Mouse (Mus musculus): ENCODE results near the gene Fkbp9. TPM values are rescaled to one million over a fixed set of nuclear protein-coding genes. Genes with fewer than 3 reads are reported as not detected.

Gene Fkbp9
- total and polyA plus RNA-seq, 3 experiments = 0.05 TPM; not detected in 2

DNA sequence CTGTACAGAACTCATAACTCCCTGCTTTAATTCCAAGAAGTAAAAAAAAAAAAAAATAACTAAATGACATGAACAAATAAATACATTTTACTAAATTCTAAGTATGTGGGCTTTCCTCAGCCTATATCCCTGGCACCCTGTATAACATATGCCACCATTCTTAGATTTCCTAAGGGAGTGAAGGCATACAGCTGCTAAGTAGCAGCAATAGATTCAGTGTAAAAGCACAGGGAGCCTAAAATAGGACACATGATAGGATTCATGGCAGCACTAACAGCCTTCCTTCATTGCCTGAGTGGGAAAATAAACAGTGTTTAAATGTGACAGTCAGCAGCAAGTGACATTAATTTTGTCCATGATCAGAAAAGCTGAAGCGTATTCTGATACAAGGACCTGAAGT, 72.5 kb downstream of the Fkbp9 start:
- H3K4me1 ChIP-seq (ENCODE audit: insufficient read depth, low read depth, low read length) = peaks cover 84% of the 10 kb centered on the region
- no peak for ATAC-seq (ENCODE audit: extremely low read depth, insufficient number of reproducible peaks, low FRiP score, poor library complexity, severe bottlenecking)
- H3K27me3 ChIP-seq (ENCODE audit: insufficient read depth, low read length) = no peaks in the 10 kb centered on the region
- TF ChIP-seq GATA1 (IDR thresholded peaks at IDR 0.05; ENCODE audit: borderline replicate concordance, low read length) = no peak
- TF ChIP-seq CTCF (IDR thresholded peaks at IDR 0.05; ENCODE audit: low read depth, low read length) = no peak
- no peak for TF ChIP-seq GATA2 (IDR thresholded peaks at IDR 0.05; ENCODE audit: borderline replicate concordance, low read depth, low read length)
- no peak for TF ChIP-seq POLR2AphosphoS5 (IDR thresholded peaks at IDR 0.05; ENCODE audit: insufficient replicate concordance, low read depth, low read length)
- TF ChIP-seq TAL1 (conservative IDR thresholded peaks at IDR 0.05; ENCODE audit: low read depth, low read length) = no peak
- no peak overlapping the region; the same call in 1 of the 2 replicates for H3K4me3 ChIP-seq (ENCODE audit: low read depth, low read length)
- H3K9me3 ChIP-seq (replicated peaks) = no peaks in the 10 kb centered on the region
- H3K36me3 ChIP-seq (replicated peaks) = peaks cover 36% of the 10 kb centered on the region
- DNase-seq (ENCODE audit: low spot score) = no peak

DNA sequence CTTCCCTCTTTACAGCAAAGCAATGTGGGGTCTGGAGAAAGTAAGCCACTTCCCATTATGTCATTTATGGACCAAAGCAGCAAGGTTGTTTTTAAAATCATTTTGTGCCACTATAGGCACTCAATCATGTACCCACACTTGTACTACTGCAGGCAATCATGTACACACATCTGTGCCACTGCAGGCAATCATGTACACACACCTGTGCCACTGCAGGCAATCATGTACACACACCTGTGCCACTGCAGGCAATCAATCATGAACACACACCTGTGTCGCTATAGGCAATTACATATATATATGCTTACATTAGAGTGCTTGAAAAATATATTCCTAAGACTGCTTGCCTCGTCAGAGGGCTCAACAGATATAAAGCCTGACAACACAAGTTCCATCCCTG, 73.1 kb downstream of the Fkbp9 start:
- no peaks in the 10 kb centered on the region for H3K27me3 ChIP-seq (ENCODE audit: insufficient read depth, low read length)
- ATAC-seq (ENCODE audit: extremely low read depth, insufficient number of reproducible peaks, low FRiP score, poor library complexity, severe bottlenecking) = no peak
- no peak overlapping the region; the same call in 1 of the 2 replicates for H3K4me3 ChIP-seq (ENCODE audit: low read depth, low read length)
- peaks cover 84% of the 10 kb centered on the region for H3K4me1 ChIP-seq (ENCODE audit: insufficient read depth, low read depth, low read length)
- no peak for DNase-seq (ENCODE audit: low spot score)
- no peak for TF ChIP-seq POLR2AphosphoS5 (IDR thresholded peaks at IDR 0.05; ENCODE audit: insufficient replicate concordance, low read depth, low read length)
- TF ChIP-seq TAL1 (conservative IDR thresholded peaks at IDR 0.05; ENCODE audit: low read depth, low read length) = peak; percentile 72
- peaks cover 37% of the 10 kb centered on the region for H3K36me3 ChIP-seq (replicated peaks)
- H3K9me3 ChIP-seq (replicated peaks) = no peaks in the 10 kb centered on the region

DNA sequence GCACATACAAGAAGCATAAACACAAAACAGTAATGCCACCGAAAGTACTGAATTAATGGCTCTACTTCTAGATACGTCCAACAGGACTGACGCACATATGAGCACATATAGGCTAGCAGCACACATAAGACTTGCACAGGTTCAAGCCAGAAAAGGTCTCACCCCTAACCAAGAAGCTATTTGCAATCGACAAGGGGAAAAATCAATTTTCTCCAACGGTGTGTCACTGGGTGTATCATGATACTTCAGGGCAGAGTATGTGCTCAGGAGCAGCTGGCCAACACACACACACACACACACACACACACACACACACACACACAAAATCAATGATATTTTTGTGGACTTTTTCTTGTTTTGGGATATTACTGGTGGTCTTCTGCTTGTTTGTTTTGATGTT, 73.6 kb downstream of the Fkbp9 start:
- TF ChIP-seq TAL1 (conservative IDR thresholded peaks at IDR 0.05; ENCODE audit: low read depth, low read length) = no peak
- no peak for TF ChIP-seq POLR2AphosphoS5 (IDR thresholded peaks at IDR 0.05; ENCODE audit: insufficient replicate concordance, low read depth, low read length)
- TF ChIP-seq GATA2 (IDR thresholded peaks at IDR 0.05; ENCODE audit: borderline replicate concordance, low read depth, low read length) = no peak
- no peak for TF ChIP-seq CTCF (IDR thresholded peaks at IDR 0.05; ENCODE audit: low read depth, low read length)
- no peak for TF ChIP-seq GATA1 (IDR thresholded peaks at IDR 0.05; ENCODE audit: borderline replicate concordance, low read length)
- H3K9me3 ChIP-seq (replicated peaks) = no peaks in the 10 kb centered on the region
- H3K36me3 ChIP-seq (replicated peaks) = peaks cover 38% of the 10 kb centered on the region
- no peaks in the 10 kb centered on the region for H3K27me3 ChIP-seq (ENCODE audit: insufficient read depth, low read length)
- peaks cover 87% of the 10 kb centered on the region for H3K4me1 ChIP-seq (ENCODE audit: insufficient read depth, low read depth, low read length)
- H3K4me3 ChIP-seq (ENCODE audit: low read depth, low read length) = no peak overlapping the region
- no peak for ATAC-seq (ENCODE audit: extremely low read depth, insufficient number of reproducible peaks, low FRiP score, poor library complexity, severe bottlenecking)
- DNase-seq (ENCODE audit: low spot score) = no peak

DNA sequence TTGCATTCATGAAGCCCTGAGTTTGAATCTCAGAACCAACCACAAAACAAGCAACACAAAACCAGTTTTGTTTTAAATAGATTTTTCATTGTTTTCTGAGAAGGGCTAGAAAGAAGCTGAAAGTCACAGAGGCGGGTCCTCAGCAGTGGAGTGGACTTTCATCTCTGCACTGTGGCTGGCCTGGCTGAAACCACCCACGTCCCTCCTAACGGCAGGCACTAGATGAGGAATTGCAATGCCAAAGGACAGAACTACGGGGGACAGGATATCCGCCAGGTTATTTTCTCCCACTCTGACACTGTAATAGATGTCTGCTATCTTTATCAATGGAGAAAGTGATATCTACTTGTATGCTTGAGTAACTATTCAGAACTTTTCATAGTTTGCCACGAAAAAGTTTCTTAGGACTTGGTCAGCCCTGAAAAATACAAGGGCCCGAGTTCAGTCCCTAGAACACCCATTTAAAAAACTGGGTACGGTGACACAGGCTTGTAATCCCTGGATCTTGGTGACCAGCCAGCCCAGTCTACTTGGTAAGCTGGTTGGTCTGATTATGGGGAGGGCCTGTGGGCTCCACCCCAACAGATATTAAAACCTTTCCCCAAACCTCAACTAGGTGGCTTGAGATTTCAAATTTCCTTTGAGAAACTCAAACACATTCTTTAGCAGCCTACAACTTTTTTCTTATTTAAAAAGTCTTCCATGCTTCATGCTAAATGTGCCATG, 74.4 kb downstream of the Fkbp9 start:
- Histone ChIP-seq H3K4me3 (ENCODE audit: low read depth, low read length) (no peak overlapping the region; the same call in 1 of the 2 replicates), H3K36me3 (replicated peaks) (peaks cover 38% of the 10 kb centered on the region), H3K4me1 (ENCODE audit: insufficient read depth, low read depth, low read length) (peaks cover 87% of the 10 kb centered on the region), H3K9me3 (replicated peaks) (no peaks in the 10 kb centered on the region), H3K27me3 (ENCODE audit: insufficient read depth, low read length) (no peaks in the 10 kb centered on the region)
- no peak for TF ChIP-seq TAL1 (conservative IDR thresholded peaks at IDR 0.05; ENCODE audit: low read depth, low read length)
- TF ChIP-seq CTCF (IDR thresholded peaks at IDR 0.05; ENCODE audit: low read depth, low read length) = no peak
- no peak for TF ChIP-seq GATA2 (IDR thresholded peaks at IDR 0.05; ENCODE audit: borderline replicate concordance, low read depth, low read length)
- no peak for TF ChIP-seq GATA1 (IDR thresholded peaks at IDR 0.05; ENCODE audit: borderline replicate concordance, low read length)
- no peak for TF ChIP-seq POLR2AphosphoS5 (IDR thresholded peaks at IDR 0.05; ENCODE audit: insufficient replicate concordance, low read depth, low read length)
- ATAC-seq (ENCODE audit: extremely low read depth, insufficient number of reproducible peaks, low FRiP score, poor library complexity, severe bottlenecking) (no peak), DNase-seq (ENCODE audit: low spot score) (no peak)

DNA sequence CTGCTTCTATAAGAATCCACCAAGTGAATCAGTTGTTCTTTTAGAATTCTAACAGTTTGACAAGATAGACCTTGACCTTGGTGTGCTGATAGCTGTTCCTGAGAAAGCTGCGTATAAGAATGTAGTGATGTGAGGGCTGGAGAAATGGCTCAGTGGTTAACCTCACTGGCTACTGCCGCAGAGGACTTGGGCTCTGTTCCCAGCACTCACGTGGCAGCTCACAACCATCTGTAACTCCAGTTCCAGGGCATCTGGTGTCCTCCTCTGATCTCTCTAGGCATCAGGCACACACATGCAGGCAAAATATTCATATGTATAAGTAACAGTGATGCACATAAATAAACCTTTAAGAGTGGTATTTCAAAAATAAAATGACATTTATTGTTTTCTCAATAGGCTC, 76.1 kb downstream of the Fkbp9 start:
- ATAC-seq (ENCODE audit: extremely low read depth, insufficient number of reproducible peaks, low FRiP score, poor library complexity, severe bottlenecking) (no peak), DNase-seq (ENCODE audit: low spot score) (no peak)
- no peaks in the 10 kb centered on the region for H3K27me3 ChIP-seq (ENCODE audit: insufficient read depth, low read length)
- TF ChIP-seq TAL1 (conservative IDR thresholded peaks at IDR 0.05; ENCODE audit: low read depth, low read length) (no peak), GATA1 (IDR thresholded peaks at IDR 0.05; ENCODE audit: borderline replicate concordance, low read length) (no peak), POLR2AphosphoS5 (IDR thresholded peaks at IDR 0.05; ENCODE audit: insufficient replicate concordance, low read depth, low read length) (no peak), GATA2 (IDR thresholded peaks at IDR 0.05; ENCODE audit: borderline replicate concordance, low read depth, low read length) (no peak), CTCF (IDR thresholded peaks at IDR 0.05; ENCODE audit: low read depth, low read length) (no peak)
- H3K4me1 ChIP-seq (ENCODE audit: insufficient read depth, low read depth, low read length) = peaks cover 90% of the 10 kb centered on the region
- peaks cover 41% of the 10 kb centered on the region for H3K36me3 ChIP-seq (replicated peaks)
- H3K4me3 ChIP-seq (ENCODE audit: low read depth, low read length) = no peak overlapping the region; the same call in 1 of the 2 replicates
- no peaks in the 10 kb centered on the region for H3K9me3 ChIP-seq (replicated peaks)

DNA sequence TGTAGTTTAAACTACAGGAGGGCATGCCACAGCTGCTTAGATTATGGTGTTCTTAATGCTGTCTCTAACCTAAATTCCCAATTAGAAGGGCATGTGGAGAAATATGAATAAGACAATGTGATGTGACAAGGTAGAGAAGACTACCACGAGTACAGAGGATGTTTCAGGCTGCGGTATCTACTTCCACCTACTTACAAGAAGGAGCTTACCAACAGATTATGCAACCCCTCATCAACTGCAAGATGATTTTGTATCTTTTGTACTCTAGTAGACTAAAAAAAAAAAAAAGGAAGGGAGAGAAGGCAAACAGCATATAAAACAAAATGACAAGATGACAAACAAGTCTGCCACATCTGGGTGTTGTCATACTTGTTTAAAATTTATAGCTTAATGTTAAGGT, 76.5 kb downstream of the Fkbp9 start:
- Histone ChIP-seq H3K36me3 (replicated peaks) (peaks cover 41% of the 10 kb centered on the region), H3K4me3 (ENCODE audit: low read depth, low read length) (no peak overlapping the region), H3K9me3 (replicated peaks) (no peaks in the 10 kb centered on the region), H3K27me3 (ENCODE audit: insufficient read depth, low read length) (no peaks in the 10 kb centered on the region), H3K4me1 (ENCODE audit: insufficient read depth, low read depth, low read length) (peaks cover 91% of the 10 kb centered on the region)
- TF ChIP-seq TAL1 (conservative IDR thresholded peaks at IDR 0.05; ENCODE audit: low read depth, low read length) (no peak), CTCF (IDR thresholded peaks at IDR 0.05; ENCODE audit: low read depth, low read length) (no peak), GATA1 (IDR thresholded peaks at IDR 0.05; ENCODE audit: borderline replicate concordance, low read length) (no peak), POLR2AphosphoS5 (IDR thresholded peaks at IDR 0.05; ENCODE audit: insufficient replicate concordance, low read depth, low read length) (no peak), GATA2 (IDR thresholded peaks at IDR 0.05; ENCODE audit: borderline replicate concordance, low read depth, low read length) (no peak)
- ATAC-seq (ENCODE audit: extremely low read depth, insufficient number of reproducible peaks, low FRiP score, poor library complexity, severe bottlenecking) = no peak
- no peak for DNase-seq (ENCODE audit: low spot score)
